Mouse (Mus musculus) left cerebral cortex, adult 9 months (tissue): ENCODE data around the gene Chrna9.

ENCODE experiments used
- DNase-seq, 2 experiments: peaks; one replicate each; pipeline ENCODE4 v3.0.0; 2022; ENCODE audit warnings: low spot score in 2 of 2

Chrna9 gene

DNA sequence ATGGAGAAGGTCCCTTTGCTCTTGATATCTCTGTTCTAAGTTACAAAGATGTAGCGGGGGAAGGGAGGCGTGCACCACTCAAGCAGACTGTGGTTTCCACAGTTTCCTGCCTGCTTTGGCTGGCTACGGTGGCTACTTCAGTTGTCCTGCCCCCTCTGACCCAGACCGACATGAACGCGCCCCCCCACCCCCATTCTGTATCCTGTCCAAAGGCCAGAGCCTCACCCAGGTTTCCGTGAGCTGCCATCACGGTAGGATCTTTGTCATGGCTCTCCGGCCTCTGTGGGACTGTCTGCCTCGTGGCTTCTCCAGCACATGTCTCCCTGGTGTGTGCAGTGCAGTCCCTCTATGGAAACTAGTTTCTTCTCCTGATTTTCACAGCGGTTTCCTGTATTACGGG lies 15.4 kb upstream of the Chrna9 start:
- DNase-seq = no peak

DNA sequence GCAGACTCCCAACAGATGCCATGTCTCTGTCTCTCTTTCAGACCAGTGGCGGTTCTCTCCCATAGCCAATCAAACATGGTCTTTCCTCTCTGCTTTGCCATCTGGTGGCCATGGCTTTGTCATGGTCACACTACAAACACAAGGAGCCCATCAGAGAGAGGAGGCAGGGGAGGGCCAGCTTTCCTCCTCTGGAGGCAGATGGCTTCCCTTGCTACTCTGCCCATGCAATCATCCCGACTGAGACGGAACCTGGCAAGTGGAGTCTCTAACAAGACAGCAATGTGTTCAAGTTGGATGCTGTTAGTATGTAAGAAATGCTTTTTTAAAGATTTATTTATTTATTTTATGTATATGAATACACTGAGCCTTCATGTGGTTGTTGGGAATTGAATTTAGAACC lies 14.8 kb upstream of the Chrna9 start:
- DNase-seq = no peak

DNA sequence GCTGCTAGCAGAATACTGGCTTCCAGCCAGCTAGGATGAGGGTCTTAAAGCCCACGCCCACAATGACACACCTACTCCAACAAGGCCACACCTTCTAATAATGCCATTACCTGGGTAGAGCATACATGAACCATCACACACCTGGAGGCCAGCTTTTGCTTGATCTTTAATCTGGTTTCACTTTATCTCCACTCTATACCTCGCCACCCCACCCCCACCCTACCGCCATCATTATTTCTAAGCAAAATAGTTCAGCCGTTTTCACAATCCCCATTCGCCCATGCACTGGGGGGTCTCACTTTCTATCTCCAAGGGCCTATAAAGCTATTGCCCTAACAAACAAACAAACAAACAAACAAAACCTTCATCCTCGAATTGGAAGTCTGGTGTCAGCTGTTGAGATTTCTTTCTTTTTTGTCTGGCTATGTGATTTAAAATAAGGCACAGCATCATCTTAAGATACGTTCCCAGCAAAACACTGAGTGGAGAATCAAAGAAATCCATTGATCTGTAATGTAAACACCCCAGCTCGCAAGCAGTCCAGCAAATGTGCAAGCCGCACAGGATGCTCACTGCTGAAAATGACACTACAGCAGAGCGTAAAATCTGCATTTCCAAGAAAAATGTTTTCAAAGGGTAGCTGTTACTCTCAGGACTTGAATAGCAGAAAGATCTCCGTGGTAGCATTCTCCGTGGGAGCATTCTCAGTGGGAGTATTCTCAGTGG lies 13.9 kb upstream of the Chrna9 start:
- DNase-seq = no peak

DNA sequence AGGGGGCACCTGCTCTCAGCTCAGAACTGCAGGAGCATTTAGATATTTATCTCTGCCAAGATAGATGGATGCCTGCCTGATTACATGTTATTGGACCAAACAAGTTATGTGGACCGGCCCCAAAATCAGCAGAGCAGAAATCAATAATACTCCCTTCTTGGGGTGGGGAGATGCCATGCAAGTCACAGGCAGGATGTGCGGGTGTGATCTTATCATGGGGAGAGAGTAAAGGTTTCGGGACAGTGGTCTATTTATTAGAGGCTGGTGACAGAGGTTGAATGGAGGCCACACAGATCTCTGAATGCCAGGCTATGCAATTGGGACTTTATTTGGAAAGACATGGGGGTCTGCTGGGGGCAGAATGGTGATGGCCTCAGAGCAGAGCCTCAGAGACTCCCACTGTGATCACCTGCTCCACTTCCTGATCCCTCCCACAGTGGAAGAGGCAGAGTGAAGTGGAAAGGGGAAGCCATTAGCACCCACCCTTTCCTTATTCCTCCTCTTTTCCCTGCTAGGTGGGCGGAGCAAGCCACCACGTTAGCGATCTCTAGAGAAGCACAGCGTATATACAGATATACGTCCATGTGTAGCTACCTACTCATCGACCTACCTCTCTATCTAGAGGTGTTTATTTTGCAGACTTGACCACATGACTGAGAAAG lies 13.1 kb upstream of the Chrna9 start:
- DNase-seq = no peak

DNA sequence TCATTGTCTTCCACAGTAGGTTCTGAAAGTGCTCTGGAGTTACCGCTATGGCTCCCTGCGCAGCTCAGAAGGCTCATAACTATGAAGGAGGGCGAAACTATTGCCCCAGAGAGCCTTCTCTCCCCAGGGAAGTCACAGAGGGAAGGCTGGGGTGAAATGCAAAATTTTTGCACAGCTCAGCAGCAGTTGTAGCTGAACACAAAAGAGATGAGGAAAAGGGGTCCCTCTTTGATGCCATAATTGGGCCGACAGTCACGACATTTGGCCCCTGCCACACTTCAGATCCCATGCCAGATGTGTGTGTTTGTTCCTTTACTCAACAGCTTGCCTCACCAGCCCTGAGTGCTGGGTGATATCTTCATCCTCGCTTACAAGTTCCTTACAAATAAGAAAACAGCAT lies 8.1 kb upstream of the Chrna9 start:
- no peak for DNase-seq

DNA sequence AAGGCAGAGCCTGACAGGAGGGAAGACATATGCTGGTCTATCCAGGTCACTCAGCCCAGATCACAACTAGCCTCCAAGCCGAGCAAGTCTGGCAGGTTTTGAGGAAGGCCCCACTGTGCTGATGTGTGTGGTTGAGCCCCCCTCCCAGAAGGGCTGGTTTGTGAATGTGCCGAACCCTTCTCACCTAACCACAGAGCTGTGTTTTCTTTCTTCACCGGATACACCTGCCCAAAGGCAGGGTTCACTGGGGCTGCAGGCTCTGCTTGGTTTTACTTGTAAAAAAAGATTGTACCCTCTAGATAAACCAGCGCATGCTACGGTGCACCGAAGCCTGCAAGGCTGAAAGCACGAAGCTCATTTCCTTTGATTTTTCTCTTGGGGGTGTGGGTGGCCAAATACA lies 5.6 kb upstream of the Chrna9 start:
- no peak for DNase-seq

DNA sequence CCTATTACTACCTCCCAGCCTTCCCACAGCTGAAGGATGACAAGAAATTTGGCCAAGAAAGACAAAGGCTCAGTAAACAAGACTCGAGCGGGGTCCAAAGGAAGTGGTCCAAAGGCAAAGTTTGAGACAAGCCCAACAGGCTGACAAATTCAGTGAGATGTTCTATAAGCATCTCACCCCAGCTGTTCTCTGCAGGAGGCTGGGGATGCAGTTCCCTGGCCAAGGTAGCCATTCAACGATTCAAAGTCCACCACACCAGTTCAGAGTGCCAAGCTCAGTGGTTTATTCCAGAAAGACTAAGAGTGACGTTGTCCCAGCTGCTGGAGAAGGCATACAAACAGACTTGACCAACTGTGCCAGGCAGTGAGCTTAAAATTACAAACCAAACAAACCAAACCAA lies 4.5 kb upstream of the Chrna9 start:
- DNase-seq = no peak

DNA sequence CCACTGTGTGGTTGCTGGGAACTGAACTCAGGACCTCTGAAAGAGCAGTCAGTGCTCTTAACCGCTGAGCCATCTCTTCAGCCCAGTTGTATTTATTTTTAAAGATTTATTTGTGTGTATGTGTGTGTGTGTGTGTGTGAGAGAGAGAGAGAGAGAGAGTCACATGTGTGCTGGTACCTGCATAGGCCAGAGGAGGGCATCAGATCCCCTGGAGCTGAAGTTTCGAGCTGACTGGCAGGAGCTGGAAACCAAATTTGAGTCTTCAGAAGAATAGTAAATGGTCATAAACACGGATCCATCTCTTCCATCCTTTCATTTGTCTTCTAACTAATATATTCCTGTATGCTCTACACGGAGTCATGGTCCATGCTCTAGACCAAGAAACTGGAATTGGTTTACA lies 1.5 kb upstream of the Chrna9 start:
- no peak for DNase-seq

DNA sequence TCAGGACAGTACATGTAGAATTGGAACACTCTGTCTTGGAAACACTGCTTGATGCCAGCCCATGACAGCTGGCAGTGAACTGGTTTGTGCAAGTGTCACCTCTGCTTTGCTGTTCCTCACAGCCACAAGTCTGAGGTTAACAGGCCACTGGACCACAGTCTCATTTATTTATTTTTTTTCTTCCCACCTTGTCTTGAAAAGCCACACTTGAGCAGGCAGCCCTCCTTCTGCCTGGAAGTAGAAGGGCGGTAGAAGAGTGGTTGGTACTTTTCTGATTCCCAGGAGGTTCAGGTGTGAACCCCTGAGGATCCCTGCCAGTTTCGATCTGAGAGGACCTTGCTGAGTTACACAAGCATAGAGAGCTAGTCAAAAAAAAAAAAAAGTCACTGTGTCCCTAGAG lies 957 bp upstream of the Chrna9 start:
- no peak for DNase-seq

DNA sequence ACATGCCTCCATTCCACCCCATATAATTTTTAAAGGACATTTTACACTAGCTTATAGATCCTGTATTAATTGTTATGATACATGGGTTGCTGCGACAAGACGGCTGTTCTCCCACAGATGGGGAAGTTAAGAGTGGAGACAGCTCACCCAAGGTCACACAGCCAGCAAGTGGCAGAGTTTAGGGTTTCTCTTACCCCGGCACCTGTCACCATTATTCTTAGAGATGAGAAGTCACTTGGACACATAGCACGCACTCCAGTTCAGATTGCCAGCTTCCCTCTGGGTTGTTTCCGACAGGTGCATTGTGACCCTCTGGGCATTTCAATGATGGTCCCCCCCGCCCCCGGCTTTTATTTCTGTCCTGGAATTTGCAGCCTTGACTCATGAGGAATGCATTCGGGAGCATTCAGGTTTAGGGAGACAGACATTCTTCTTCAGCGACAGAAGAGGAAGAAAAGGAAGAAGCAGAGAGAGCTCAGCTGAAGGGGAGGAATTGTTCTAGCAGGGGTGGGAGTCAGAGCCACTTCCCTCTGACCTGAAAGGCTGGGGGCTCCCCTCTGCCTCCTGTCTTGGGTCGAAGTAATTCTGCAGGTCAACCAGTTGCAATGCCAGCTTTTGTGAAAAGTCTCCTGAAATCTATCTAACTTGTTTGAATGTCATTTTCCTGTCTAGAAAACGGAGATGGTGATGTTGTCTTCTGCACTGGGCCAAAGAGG lies 2.4 kb downstream of the Chrna9 start:
- no peak for DNase-seq

DNA sequence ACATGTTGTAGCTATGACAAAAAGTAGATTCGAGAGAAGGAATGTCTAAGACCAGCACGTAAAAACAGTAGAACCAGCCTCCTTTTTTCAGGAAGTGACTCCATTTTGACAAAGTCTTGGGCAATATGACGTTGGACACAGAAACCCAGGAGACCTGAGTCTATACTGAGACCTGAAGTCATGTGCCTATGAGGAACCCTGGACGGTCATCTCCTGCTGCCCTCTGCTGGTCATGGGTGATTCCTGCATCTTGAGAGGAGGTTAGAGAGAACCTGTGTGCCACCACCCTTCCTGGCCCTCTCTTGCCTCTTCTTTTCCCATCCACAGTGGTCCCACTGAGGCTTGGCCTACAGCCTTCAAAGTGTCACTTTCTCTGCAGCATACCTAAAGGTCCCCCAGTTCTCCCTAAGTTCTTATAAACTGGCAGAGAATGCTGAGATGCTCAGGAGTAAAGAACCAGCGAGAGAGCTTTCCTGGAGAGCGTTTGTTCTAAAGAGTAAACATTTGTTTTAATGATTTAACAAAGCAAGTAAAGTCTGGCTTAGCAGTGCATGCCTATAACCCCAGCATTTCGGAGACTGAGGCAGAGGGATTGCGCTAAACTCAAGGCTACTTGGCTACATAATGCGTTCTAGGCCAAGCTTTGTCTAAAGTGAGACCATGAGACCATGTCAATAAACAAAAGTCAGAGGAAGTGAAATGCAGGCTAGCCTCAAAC lies 3.4 kb downstream of the Chrna9 start:
- peak; percentile 19 to 84 for DNase-seq

DNA sequence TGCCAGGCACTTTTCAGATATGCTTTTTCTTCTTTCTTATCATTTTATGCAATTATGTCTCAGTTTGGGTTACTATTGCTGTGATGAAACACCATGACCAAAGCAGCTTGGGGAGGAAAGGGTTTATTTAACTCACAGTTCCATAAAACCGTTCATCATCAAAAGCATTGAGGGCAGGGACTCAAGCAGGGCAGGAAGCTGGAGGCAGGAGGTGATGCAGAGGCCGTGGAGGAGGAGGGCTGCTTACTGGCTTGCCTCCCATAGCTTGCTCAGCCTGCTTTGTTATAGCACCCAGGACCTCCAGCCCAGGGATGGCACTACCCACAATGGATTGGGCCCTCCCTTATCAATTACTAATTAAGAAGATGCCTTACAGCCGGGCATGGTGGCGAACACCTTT lies 6.4 kb downstream of the Chrna9 start:
- no peak for DNase-seq

DNA sequence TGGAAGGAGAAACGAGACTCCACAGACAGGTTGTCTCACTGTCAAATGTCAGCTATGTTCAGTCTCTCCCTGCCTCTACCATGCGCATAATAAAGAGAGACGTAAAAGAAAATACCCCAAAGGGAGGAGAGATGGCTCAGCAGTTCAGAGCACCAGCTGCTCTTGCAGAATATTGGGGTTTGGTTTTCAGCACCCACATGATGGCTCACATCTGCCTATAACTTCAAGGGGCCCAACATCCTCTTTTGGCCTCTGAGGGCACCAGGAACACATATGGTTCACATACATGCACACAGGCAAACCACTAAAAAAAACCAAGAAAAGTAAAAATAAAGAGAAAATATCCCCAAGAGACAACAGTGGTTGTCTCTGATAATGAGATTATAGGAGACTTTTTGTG lies 15.1 kb downstream of the Chrna9 start:
- DNase-seq = no peak

DNA sequence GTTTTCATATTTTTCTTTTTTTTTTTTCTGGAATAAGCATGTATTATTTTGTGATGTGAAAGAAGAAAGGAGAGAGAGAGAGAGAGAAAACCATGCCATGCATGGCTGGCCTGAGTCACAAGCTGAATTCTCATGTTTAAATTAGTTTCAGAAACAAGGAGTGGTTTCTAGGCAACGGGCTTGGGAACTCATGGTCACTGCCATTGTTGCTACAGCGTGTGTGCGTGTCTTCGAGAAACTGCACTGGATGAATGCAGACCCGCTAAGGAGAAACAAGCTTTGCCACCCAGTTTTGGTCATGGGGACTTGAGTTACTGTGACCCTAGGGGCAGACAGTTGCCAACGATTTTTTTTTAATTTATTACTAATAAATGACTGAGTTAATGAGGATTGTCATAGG lies 15.5 kb downstream of the Chrna9 start:
- DNase-seq = peak in 1 of 2 experiments; percentile 50

DNA sequence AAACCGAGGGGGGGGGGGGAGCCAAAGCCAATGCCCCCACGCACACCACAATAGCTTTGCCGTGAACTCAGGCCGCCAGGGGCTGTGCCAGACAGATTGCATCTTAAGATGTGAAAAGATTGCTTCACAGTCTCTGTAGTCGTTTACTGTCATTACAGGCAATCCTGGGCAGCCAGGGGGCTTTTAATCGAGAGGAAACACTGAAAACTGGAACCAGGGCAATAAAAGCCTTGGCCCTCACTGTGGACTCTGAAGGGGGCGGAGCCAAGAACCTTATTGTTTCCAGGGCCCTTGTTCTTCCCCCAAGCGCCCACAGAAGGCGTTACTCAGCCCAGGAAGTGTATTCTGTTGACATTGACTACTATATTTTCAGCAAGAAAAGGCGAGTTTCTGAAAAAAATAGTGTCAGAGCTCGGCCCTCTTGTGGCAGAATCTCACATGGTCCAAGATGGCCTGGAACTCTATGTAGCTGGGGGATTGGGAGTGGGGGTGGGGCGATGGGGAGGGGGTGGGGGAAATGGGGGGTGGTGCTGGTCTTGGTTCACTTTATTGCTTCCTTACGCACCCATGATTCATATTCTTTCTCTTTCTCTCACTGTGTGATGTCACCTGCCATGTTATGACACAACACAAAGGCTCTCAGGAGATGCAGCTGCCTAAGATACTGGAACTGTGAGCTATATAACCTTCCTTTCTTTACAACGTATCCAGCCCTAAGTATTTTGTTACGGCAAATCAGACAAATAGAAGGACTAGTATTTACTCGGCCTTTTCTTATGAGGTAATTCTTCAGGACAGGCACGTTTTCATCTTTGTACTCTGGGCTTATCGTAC lies 16.2 kb downstream of the Chrna9 start:
- DNase-seq = no peak

DNA sequence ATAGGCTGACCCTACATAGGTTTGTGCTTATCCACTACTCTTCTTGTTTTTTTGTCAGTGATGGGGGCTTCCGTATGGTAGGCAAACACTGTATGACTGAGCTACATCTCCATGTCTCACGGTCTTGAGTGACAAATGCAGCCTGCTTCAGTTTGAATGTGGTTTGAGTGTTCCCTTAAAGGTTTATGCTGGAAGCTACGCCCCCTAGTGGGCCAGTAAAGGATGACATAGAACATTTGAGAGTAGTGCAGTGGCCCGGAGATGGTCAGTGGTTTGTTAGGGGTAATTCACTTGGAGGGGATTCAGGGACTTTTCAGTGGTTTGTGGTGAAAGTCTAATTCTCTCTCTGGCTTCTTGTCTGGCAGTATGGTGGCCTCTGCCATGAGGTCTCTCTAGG lies 16.8 kb downstream of the Chrna9 start:
- no peak for DNase-seq

DNA sequence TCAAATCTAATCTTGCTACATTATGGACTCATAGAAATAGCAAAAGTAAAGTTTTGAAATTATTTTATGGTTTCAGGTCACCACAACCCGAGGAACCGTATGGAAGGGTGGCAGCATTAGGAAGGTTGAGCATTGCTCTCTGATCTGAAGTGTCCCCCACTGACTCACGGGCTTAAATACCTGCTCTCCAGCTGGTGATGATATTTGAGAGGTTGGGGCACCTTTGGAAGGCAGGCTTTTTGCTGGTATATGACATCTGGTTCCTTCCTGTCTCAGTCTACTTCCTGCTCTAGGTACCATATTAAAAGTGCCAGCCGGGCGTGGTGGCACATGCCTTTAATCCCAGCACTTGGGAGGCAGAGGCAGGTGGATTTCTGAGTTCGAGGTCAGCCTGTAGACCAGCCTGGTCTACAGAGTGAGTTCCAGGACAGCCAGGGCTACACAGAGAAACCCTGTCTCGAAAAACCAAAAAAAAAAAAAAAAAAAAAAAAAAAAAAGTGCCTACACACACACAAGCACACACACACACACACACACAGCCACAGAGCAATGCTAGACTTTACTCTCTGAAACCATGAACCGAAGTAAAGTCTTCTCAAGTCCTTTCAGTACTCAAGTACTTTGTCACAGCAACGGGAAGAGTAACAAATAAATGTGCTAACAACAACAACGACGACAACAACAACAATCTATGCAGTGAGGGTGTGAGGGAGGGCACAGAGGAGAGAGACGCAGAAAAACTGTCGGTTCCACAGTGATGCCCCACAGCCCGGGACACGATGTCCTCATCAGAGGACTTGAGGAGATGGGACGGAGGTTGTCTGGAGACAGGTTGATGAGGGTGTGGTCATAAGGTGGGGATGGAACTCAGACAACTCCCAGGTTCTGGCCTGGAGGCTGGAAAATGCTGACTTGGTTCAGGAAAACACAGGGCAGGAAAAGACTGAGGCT lies 19.7 kb downstream of the Chrna9 start:
- no peak for DNase-seq

DNA sequence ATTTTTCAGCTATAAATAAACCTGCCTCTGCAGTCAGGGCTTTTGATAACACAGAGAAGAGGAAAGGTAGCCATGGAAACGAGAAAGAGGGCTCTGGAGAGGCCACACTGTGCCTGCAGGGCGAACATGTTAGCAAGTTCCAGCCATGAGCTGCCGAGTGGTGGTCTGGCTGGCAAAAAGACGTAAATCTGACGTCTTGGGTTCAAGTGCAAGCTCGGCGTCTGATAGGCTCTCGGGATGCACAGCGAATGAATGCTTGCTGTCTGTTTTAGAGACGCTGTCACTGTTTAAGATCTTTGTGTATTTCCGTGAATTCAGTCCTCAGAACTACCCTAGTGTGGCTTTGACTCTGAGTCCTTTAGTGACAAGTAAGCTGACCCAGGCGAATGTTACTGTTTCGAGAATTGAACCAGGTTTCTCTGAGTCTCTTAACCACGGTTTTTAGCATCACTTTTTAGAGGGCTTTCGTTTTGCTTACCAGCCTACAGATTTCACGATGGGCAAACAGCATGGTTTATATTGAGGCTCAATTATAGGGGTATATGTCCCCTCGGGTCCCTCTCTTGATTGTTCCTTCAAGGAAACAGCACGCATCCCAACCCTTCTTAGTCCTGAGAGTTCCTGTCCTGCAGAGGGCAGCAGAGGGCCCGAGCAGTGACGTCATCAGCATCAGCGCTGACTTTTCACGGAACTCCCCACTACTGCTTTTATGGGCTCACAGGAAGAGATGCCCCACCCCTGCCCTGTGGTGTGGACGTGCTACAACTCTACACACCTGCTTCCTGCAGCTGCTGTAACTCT lies 20.8 kb downstream of the Chrna9 start:
- peak; percentile 44 to 82 for DNase-seq

DNA sequence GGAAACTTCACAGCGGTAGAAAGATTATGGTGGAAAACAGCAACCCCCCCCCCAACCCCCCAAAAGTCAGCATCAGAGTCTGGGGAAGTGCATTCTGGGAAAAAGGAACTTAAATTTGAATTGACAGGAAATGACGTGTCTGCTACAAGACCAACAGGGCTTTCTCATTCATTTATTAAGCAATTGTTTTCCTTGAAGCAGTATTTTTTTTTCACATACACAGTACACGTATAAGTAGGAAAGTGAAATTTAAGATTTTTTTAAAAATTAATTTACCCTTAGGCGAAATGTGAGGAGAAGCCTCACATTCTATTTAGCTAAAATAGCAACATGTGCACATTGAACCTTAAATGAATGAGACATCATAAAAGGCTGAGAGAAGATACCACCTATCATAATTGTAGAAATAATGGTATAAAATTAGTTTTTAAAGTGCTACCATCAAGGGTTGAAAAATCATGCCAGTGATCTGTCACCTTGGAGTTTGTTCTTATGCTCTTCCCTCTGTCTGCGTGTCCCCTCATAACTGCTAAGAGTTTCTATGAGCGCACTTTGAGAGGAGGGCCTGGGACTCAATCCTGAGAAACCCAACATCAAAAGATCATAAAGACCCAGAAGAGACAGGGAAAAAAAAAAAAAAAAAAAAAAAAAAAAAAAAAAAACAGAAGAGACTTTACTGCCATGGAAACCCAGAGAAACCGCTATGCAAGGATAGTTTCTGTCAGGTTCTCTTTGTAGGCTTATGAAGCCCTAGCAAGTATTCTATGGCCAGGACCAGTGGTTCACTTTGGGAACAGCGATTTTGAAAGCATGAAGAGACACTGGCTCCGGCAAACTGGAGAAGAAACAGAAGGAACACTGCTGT lies 21.7 kb downstream of the Chrna9 start:
- no peak for DNase-seq
